Mouse (Mus musculus): ENCODE measurements at regions not wholly inside any gene's neighbourhood (a gene's known extent, or its start where the extent isn't known, plus 50 kb on each side); places are given as distances from the start of the nearest gene placed in this dataset.

- no peak for TF ChIP-seq EP300 (IDR thresholded peaks at IDR 0.05; ENCODE audit: low read depth)
- no peak for TF ChIP-seq CTCF (IDR thresholded peaks at IDR 0.05; ENCODE audit: low read depth)
These were observed 571.8 kb downstream of the Trib2 start for GRCm38 (mm10) chr12:15244966-15245365.
